In the genomic region with DNA sequence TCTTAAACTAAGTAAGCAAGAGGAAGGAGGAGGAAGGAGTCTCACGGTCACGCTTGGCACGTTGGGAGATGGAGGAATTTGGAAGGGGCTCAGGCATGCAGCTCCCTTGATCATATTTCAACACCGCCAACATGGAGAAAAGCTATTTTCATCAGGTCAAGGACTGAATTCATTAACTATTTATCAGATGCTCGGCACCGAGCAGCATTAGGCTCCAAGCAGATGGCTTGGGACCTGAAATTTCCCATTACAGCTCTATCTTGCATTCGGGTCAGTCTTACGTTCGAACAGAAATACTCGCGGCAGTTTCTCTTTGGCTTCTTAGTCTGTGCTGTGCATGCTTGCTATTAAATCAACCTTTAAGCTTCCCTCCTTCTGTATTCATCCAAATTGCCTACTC, we compare ENCODE assay signal across 9 mouse cellular contexts.
DNase-seq lines count a peak whose midpoint lies in the region; ATAC-seq and TF ChIP-seq lines count a peak whose summit lies in the region.
"Had no signal": no experiment of that assay in that cellular context is flagged by ENCODE, and none has a peak within 500 bp of the region (broad histone marks: within the 10 kb centered on the region; RNA-seq: fewer than 3 reads in every experiment).

No protein-coding gene starts in this region.

- peak; percentile 38 to 41 for DNase-seq in cerebellum, postnatal 10 days
- no peak for DNase-seq in cerebellum, postnatal 36 days
- DNase-seq in limb, embryonic 10.5 days (ENCODE audit: low spot score) = no peak
- DNase-seq in hindbrain, embryonic 10.5 days (ENCODE audit: low spot score) = peak; percentile 3
- DNase-seq: gastrocnemius, postnatal 14 days had no signal

- no peak overlapping the region for H3K9ac ChIP-seq in limb, embryonic 13.5 days
- H3K9ac ChIP-seq in neural tube, embryonic 12.5 days = no peak overlapping the region
- H3K9ac ChIP-seq in intestine, postnatal 0 days (ENCODE audit: low read depth, low read length) = no peak overlapping the region

- no peaks in the 10 kb centered on the region for H3K9me3 ChIP-seq in limb, embryonic 13.5 days
- H3K9me3 ChIP-seq in limb, embryonic 10.5 days (replicated peaks) = no peaks in the 10 kb centered on the region
- no peaks in the 10 kb centered on the region for H3K9me3 ChIP-seq in hindbrain, embryonic 10.5 days
- H3K9me3 ChIP-seq in neural tube, embryonic 12.5 days = no peaks in the 10 kb centered on the region
- H3K9me3 ChIP-seq in intestine, postnatal 0 days (ENCODE audit: control insufficient read depth) = no peaks in the 10 kb centered on the region

- no peak for TF ChIP-seq CTCF in intestine, postnatal 0 days (IDR thresholded peaks at IDR 0.05; ENCODE audit: low read depth)

- no peak for ATAC-seq in limb, embryonic 13.5 days (ENCODE audit: low FRiP score, low read depth)
- peak; percentile 63 for ATAC-seq in neural tube, embryonic 12.5 days (ENCODE audit: low FRiP score, low read depth)
- no peak for ATAC-seq in intestine, postnatal 0 days
- ATAC-seq in megakaryocyte-erythroid progenitor cell, adult 5-6 weeks (replicated peaks; ENCODE audit: low FRiP score, low TSS enrichment, poor library complexity, severe bottlenecking) = no peak

- peak overlapping the region; percentile 18; the same call in 1 of the 2 replicates for H3K4me3 ChIP-seq in limb, embryonic 13.5 days
- H3K4me3 ChIP-seq in limb, embryonic 10.5 days = no peak overlapping the region
- no peak overlapping the region for H3K4me3 ChIP-seq in hindbrain, embryonic 10.5 days
- no peak overlapping the region for H3K4me3 ChIP-seq in neural tube, embryonic 12.5 days
- H3K4me3 ChIP-seq in intestine, postnatal 0 days (ENCODE audit: low read depth, low read length) = no peak overlapping the region

- H3K4me2 ChIP-seq in limb, embryonic 13.5 days (replicated peaks) = peak overlapping the region; percentile 42
- H3K4me2 ChIP-seq in neural tube, embryonic 12.5 days (replicated peaks) = peak overlapping the region; percentile 34
- H3K4me2 ChIP-seq in intestine, postnatal 0 days (replicated peaks; ENCODE audit: low read depth) = no peak overlapping the region

- 0 out of 2 replicates have a peak, but pooled peaks cover 7% of the 10 kb centered on the region for H3K4me1 ChIP-seq in limb, embryonic 13.5 days
- no peaks in the 10 kb centered on the region for H3K4me1 ChIP-seq in limb, embryonic 10.5 days
- H3K4me1 ChIP-seq in hindbrain, embryonic 10.5 days (replicated peaks) = no peaks in the 10 kb centered on the region
- H3K4me1 ChIP-seq in neural tube, embryonic 12.5 days = no peaks in the 10 kb centered on the region
- no peaks in the 10 kb centered on the region for H3K4me1 ChIP-seq in intestine, postnatal 0 days (replicated peaks; ENCODE audit: control insufficient read depth, insufficient read depth, low read length)

- 46% methylated on average over 11 of the region's 11 CpGs for whole genome bisulfite sequencing in limb, embryonic 13.5 days
- WGBS in limb, embryonic 10.5 days = 78% methylated on average over 11 of the region's 11 CpGs
- 57% methylated on average over 11 of the region's 11 CpGs for WGBS in hindbrain, embryonic 10.5 days
- WGBS in neural tube, embryonic 12.5 days = 39% methylated on average over 11 of the region's 11 CpGs
- WGBS in intestine, postnatal 0 days = 77% methylated on average over 11 of the region's 11 CpGs

- H3K27ac ChIP-seq in limb, embryonic 13.5 days = no peak overlapping the region
- no peak overlapping the region for H3K27ac ChIP-seq in limb, embryonic 10.5 days
- H3K27ac ChIP-seq in hindbrain, embryonic 10.5 days = no peak overlapping the region
- H3K27ac ChIP-seq in neural tube, embryonic 12.5 days = no peak overlapping the region
- no peak overlapping the region for H3K27ac ChIP-seq in intestine, postnatal 0 days (ENCODE audit: low read depth, low read length)

- no peaks in the 10 kb centered on the region for H3K27me3 ChIP-seq in limb, embryonic 13.5 days
- no peaks in the 10 kb centered on the region for H3K27me3 ChIP-seq in limb, embryonic 10.5 days (ENCODE audit: low read depth, poor library complexity, severe bottlenecking)
- H3K27me3 ChIP-seq in hindbrain, embryonic 10.5 days (ENCODE audit: insufficient read depth, poor library complexity, severe bottlenecking) = no peaks in the 10 kb centered on the region
- no peaks in the 10 kb centered on the region for H3K27me3 ChIP-seq in neural tube, embryonic 12.5 days (replicated peaks)
- no peaks in the 10 kb centered on the region for H3K27me3 ChIP-seq in intestine, postnatal 0 days (replicated peaks; ENCODE audit: control insufficient read depth, insufficient read depth, low read length)

- no peaks in the 10 kb centered on the region for H3K36me3 ChIP-seq in limb, embryonic 13.5 days
- H3K36me3 ChIP-seq in limb, embryonic 10.5 days = no peaks in the 10 kb centered on the region
- H3K36me3 ChIP-seq in hindbrain, embryonic 10.5 days = no peaks in the 10 kb centered on the region
- H3K36me3 ChIP-seq in neural tube, embryonic 12.5 days = no peaks in the 10 kb centered on the region
- no peaks in the 10 kb centered on the region for H3K36me3 ChIP-seq in intestine, postnatal 0 days (ENCODE audit: control insufficient read depth, insufficient read depth)

Comparison
In these comparisons a context has a peak if more than half of its experiments do, and no peak if none do; other contexts are left out.
1. DNase-seq: peak in cerebellum, postnatal 10 days (2 of 2) and hindbrain, embryonic 10.5 days (single experiment); none in cerebellum, postnatal 36 days (0 of 2) and limb, embryonic 10.5 days (single experiment).